Mouse (Mus musculus): Measurements from ENCODE around the gene Grik4.

GRCm38 (mm10) chr9:42913201-42913600 lies 31.1 kb downstream of the Grik4 start:
- TF ChIP-seq HCFC1 (IDR thresholded peaks at IDR 0.05; ENCODE audit: borderline replicate concordance, insufficient read depth, low read length) = no peak
- TF ChIP-seq MAFK (IDR thresholded peaks at IDR 0.05; ENCODE audit: insufficient read depth, low read depth, low read length) = no peak
